Mouse (Mus musculus) testis, adult 2 months (tissue): ENCODE results near the gene Slc39a10.

Source experiments
- CTCF ChIP-seq: fragments of 200-500 bp; IDR thresholded peaks from 2 replicates; pipeline ENCODE4 v1.5.1; 2012; ENCODE audit warnings: low read depth, mild to moderate bottlenecking, inconsistent platforms, low read length, moderate library complexity; ENCODE audit not compliant: control insufficient read depth, insufficient read depth, insufficient replicate concordance
- POLR2A ChIP-seq: fragments of 200-500 bp; IDR thresholded peaks from 2 replicates; pipeline ENCODE4 v1.6.1; 2012; ENCODE audit warnings: low read depth, mild to moderate bottlenecking, inconsistent platforms, low read length, moderate library complexity; ENCODE audit not compliant: control insufficient read depth

DNA sequence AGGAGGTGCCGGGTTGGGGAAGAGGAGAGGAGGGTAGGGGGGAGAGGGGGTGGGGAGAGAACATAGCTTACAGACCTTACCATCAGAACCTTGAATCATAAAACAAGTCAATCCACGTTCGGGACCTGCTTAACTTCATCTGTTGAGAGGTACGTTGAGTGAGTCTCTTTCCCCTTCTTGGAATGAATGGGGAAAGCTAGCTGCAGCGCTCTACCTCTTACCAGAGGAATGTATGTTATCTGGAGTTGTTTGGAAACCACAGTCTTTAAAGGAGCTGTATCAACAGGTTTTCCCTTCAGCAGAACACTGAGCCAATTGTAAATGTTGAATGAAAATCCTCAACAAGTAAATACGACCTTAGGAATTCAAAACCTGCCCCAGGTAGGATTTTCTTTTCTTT, 4.7 kb downstream of the Slc39a10 start:
- TF ChIP-seq CTCF (no peak), POLR2A (no peak)
